Mouse (Mus musculus): ENCODE results near the gene Cib4. TPM values are rescaled to one million over a fixed set of nuclear protein-coding genes. Genes with fewer than 3 reads are reported as not detected.

Cib4 gene
- polyA plus RNA-seq, 1 experiment from 2014 or later: not detected

- no peak for ATAC-seq (ENCODE audit: low read depth)
- Histone ChIP-seq H3K9me3 (ENCODE audit: control insufficient read depth, low read length) (no peaks in the 10 kb centered on the region), H3K4me3 (ENCODE audit: low read depth, low read length) (no peak overlapping the region), H3K4me2 (ENCODE audit: low read depth, low read length) (no peak overlapping the region), H3K27ac (ENCODE audit: low read depth, low read length) (no peak overlapping the region), H3K27me3 (ENCODE audit: control insufficient read depth, insufficient read depth, low read length) (no peaks in the 10 kb centered on the region), H3K9ac (replicated peaks; ENCODE audit: low read depth, low read length) (no peak overlapping the region), H3K36me3 (ENCODE audit: control insufficient read depth, insufficient read depth, low read length) (no peaks in the 10 kb centered on the region), H3K4me1 (ENCODE audit: control insufficient read depth, insufficient read depth, low read length) (no peaks in the 10 kb centered on the region)
- WGBS: 92% methylated on average over 3 of the region's 3 CpGs
These were observed 10.6 kb upstream of the Cib4 start for GRCm38 (mm10) chr5:30556284-30556683.

GRCm38 (mm10) chr5:30554981-30555380 lies 9.3 kb upstream of the Cib4 start:
- no peak overlapping the region for H3K9ac ChIP-seq (replicated peaks; ENCODE audit: low read depth, low read length)
- H3K9me3 ChIP-seq (ENCODE audit: control insufficient read depth, low read length): no peaks in the 10 kb centered on the region
- no peaks in the 10 kb centered on the region for H3K27me3 ChIP-seq (ENCODE audit: control insufficient read depth, insufficient read depth, low read length)
- 80% methylated on average over 8 of the region's 8 CpGs for WGBS
- H3K4me2 ChIP-seq (ENCODE audit: low read depth, low read length): no peak overlapping the region
- H3K4me1 ChIP-seq (ENCODE audit: control insufficient read depth, insufficient read depth, low read length): no peaks in the 10 kb centered on the region
- no peak overlapping the region for H3K4me3 ChIP-seq (ENCODE audit: low read depth, low read length)
- no peak overlapping the region for H3K27ac ChIP-seq (ENCODE audit: low read depth, low read length)
- H3K36me3 ChIP-seq (ENCODE audit: control insufficient read depth, insufficient read depth, low read length): no peaks in the 10 kb centered on the region
- ATAC-seq (ENCODE audit: low read depth): no peak

GRCm38 (mm10) chr5:30553936-30554335 lies 8.3 kb upstream of the Cib4 start:
- no peaks in the 10 kb centered on the region for H3K4me1 ChIP-seq (ENCODE audit: control insufficient read depth, insufficient read depth, low read length)
- WGBS: 93% methylated on average over 13 of the region's 13 CpGs
- H3K9me3 ChIP-seq (ENCODE audit: control insufficient read depth, low read length): no peaks in the 10 kb centered on the region
- H3K4me2 ChIP-seq (ENCODE audit: low read depth, low read length): no peak overlapping the region
- no peak overlapping the region for H3K27ac ChIP-seq (ENCODE audit: low read depth, low read length)
- no peaks in the 10 kb centered on the region for H3K36me3 ChIP-seq (ENCODE audit: control insufficient read depth, insufficient read depth, low read length)
- no peak overlapping the region for H3K4me3 ChIP-seq (ENCODE audit: low read depth, low read length)
- no peak for ATAC-seq (ENCODE audit: low read depth)
- no peaks in the 10 kb centered on the region for H3K27me3 ChIP-seq (ENCODE audit: control insufficient read depth, insufficient read depth, low read length)
- no peak overlapping the region for H3K9ac ChIP-seq (replicated peaks; ENCODE audit: low read depth, low read length)

- Histone ChIP-seq H3K4me2 (ENCODE audit: low read depth, low read length) (no peak overlapping the region), H3K9ac (replicated peaks; ENCODE audit: low read depth, low read length) (no peak overlapping the region), H3K4me3 (ENCODE audit: low read depth, low read length) (no peak overlapping the region), H3K27me3 (ENCODE audit: control insufficient read depth, insufficient read depth, low read length) (no peaks in the 10 kb centered on the region), H3K27ac (ENCODE audit: low read depth, low read length) (no peak overlapping the region), H3K36me3 (ENCODE audit: control insufficient read depth, insufficient read depth, low read length) (no peaks in the 10 kb centered on the region), H3K4me1 (ENCODE audit: control insufficient read depth, insufficient read depth, low read length) (no peaks in the 10 kb centered on the region), H3K9me3 (ENCODE audit: control insufficient read depth, low read length) (no peaks in the 10 kb centered on the region)
- ATAC-seq (ENCODE audit: low read depth): no peak
- 90% methylated on average over 6 of the region's 6 CpGs for WGBS
These were observed 6.4 kb upstream of the Cib4 start for GRCm38 (mm10) chr5:30552006-30552405.

GRCm38 (mm10) chr5:30551022-30551638 lies 5.5 kb upstream of the Cib4 start:
- H3K9ac ChIP-seq (replicated peaks; ENCODE audit: low read depth, low read length): no peak overlapping the region
- ATAC-seq (ENCODE audit: low read depth): no peak
- H3K4me1 ChIP-seq (ENCODE audit: control insufficient read depth, insufficient read depth, low read length): no peaks in the 10 kb centered on the region
- H3K4me2 ChIP-seq (ENCODE audit: low read depth, low read length): no peak overlapping the region
- H3K36me3 ChIP-seq (ENCODE audit: control insufficient read depth, insufficient read depth, low read length): no peaks in the 10 kb centered on the region
- H3K27me3 ChIP-seq (ENCODE audit: control insufficient read depth, insufficient read depth, low read length): no peaks in the 10 kb centered on the region
- H3K9me3 ChIP-seq (ENCODE audit: control insufficient read depth, low read length): no peaks in the 10 kb centered on the region
- 85% methylated on average over 8 of the region's 8 CpGs for WGBS
- H3K4me3 ChIP-seq (ENCODE audit: low read depth, low read length): no peak overlapping the region
- H3K27ac ChIP-seq (ENCODE audit: low read depth, low read length): no peak overlapping the region

GRCm38 (mm10) chr5:30550334-30551021 lies 4.8 kb upstream of the Cib4 start:
- no peaks in the 10 kb centered on the region for H3K9me3 ChIP-seq (ENCODE audit: control insufficient read depth, low read length)
- no peak overlapping the region for H3K4me3 ChIP-seq (ENCODE audit: low read depth, low read length)
- H3K4me1 ChIP-seq (ENCODE audit: control insufficient read depth, insufficient read depth, low read length): no peaks in the 10 kb centered on the region
- H3K9ac ChIP-seq (replicated peaks; ENCODE audit: low read depth, low read length): no peak overlapping the region
- no peaks in the 10 kb centered on the region for H3K36me3 ChIP-seq (ENCODE audit: control insufficient read depth, insufficient read depth, low read length)
- no peaks in the 10 kb centered on the region for H3K27me3 ChIP-seq (ENCODE audit: control insufficient read depth, insufficient read depth, low read length)
- ATAC-seq (ENCODE audit: low read depth): peak; percentile 58; the same call in 1 of the 2 replicates
- H3K27ac ChIP-seq (ENCODE audit: low read depth, low read length): no peak overlapping the region
- H3K4me2 ChIP-seq (ENCODE audit: low read depth, low read length): no peak overlapping the region
- WGBS: 60% methylated on average over 9 of the region's 9 CpGs

GRCm38 (mm10) chr5:30548681-30549080 lies 3.0 kb upstream of the Cib4 start:
- WGBS: 54% methylated on average over 2 of the region's 2 CpGs
- Histone ChIP-seq H3K27ac (ENCODE audit: low read depth, low read length) (no peak overlapping the region), H3K9me3 (ENCODE audit: control insufficient read depth, low read length) (no peaks in the 10 kb centered on the region), H3K36me3 (ENCODE audit: control insufficient read depth, insufficient read depth, low read length) (no peaks in the 10 kb centered on the region), H3K4me3 (ENCODE audit: low read depth, low read length) (no peak overlapping the region), H3K4me2 (ENCODE audit: low read depth, low read length) (no peak overlapping the region), H3K9ac (replicated peaks; ENCODE audit: low read depth, low read length) (no peak overlapping the region), H3K27me3 (ENCODE audit: control insufficient read depth, insufficient read depth, low read length) (no peaks in the 10 kb centered on the region), H3K4me1 (ENCODE audit: control insufficient read depth, insufficient read depth, low read length) (no peaks in the 10 kb centered on the region)
- ATAC-seq (ENCODE audit: low read depth): no peak

- no peaks in the 10 kb centered on the region for H3K4me1 ChIP-seq (ENCODE audit: control insufficient read depth, insufficient read depth, low read length)
- H3K27ac ChIP-seq (ENCODE audit: low read depth, low read length): no peak overlapping the region
- H3K9ac ChIP-seq (replicated peaks; ENCODE audit: low read depth, low read length): no peak overlapping the region
- no peak overlapping the region for H3K4me3 ChIP-seq (ENCODE audit: low read depth, low read length)
- H3K9me3 ChIP-seq (ENCODE audit: control insufficient read depth, low read length): no peaks in the 10 kb centered on the region
- ATAC-seq (ENCODE audit: low read depth): no peak
- 68% methylated on average over 7 of the region's 7 CpGs for WGBS
- no peaks in the 10 kb centered on the region for H3K36me3 ChIP-seq (ENCODE audit: control insufficient read depth, insufficient read depth, low read length)
- H3K27me3 ChIP-seq (ENCODE audit: control insufficient read depth, insufficient read depth, low read length): no peaks in the 10 kb centered on the region
- no peak overlapping the region for H3K4me2 ChIP-seq (ENCODE audit: low read depth, low read length)
These were observed 9.5 kb downstream of the Cib4 start for GRCm38 (mm10) chr5:30536051-30536570.

GRCm38 (mm10) chr5:30534637-30535036 lies 11.0 kb downstream of the Cib4 start:
- Histone ChIP-seq H3K4me1 (ENCODE audit: control insufficient read depth, insufficient read depth, low read length) (no peaks in the 10 kb centered on the region), H3K36me3 (ENCODE audit: control insufficient read depth, insufficient read depth, low read length) (no peaks in the 10 kb centered on the region), H3K9me3 (ENCODE audit: control insufficient read depth, low read length) (no peaks in the 10 kb centered on the region), H3K4me2 (ENCODE audit: low read depth, low read length) (no peak overlapping the region), H3K27ac (ENCODE audit: low read depth, low read length) (no peak overlapping the region), H3K4me3 (ENCODE audit: low read depth, low read length) (no peak overlapping the region), H3K27me3 (ENCODE audit: control insufficient read depth, insufficient read depth, low read length) (no peaks in the 10 kb centered on the region), H3K9ac (replicated peaks; ENCODE audit: low read depth, low read length) (no peak overlapping the region)
- no peak for ATAC-seq (ENCODE audit: low read depth)
- WGBS: 71% methylated on average over 6 of the region's 6 CpGs

Data from neural tube, embryonic 14.5 days (tissue).